Mouse (Mus musculus): ENCODE data around the gene Adcy2.

Gene Adcy2

GRCm38 (mm10) chr13:68826461-68826860, 172.9 kb downstream of the Adcy2 start:
- DNase-seq (ENCODE audit: low read depth): no peak

- DNase-seq (ENCODE audit: low read depth): no peak
These were observed 178.3 kb downstream of the Adcy2 start for GRCm38 (mm10) chr13:68820858-68821579.

DNA sequence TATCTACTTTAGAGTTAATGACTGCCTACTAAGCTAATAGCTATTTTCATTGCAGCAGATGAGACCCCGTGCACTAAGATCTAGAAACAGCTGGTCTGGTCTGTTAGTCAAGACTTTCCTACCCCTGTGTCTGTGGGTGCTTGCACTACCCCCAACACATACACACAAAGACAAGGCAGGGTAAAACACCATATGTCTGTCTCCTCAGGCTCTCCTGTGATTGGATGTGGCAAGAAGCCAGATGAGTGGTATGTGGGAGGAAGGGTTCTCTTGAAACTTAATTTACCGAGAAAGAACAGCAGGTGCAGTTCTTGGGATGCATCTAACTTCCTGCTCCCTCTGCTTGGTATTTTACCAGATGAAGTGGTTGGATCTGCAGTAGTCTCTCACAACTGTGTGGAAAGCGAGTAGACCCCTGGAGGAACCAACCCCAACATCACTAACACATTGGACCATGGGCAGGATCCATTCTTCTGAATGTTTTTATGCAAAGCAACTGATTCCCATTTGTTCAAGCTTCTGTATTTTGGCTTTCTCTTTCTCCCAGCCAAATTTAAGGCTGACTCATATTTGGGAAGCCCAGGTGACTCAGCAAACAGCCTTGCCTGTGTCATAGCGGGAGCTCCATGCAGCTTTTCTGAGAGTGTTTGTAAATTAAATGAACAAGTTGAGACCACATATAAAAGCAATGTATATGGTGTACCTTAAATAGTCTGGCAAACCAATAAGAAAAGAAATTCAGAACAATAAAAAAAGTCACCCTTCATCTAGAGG, 183.4 kb downstream of the Adcy2 start:
- DNase-seq (ENCODE audit: low read depth): no peak

DNA sequence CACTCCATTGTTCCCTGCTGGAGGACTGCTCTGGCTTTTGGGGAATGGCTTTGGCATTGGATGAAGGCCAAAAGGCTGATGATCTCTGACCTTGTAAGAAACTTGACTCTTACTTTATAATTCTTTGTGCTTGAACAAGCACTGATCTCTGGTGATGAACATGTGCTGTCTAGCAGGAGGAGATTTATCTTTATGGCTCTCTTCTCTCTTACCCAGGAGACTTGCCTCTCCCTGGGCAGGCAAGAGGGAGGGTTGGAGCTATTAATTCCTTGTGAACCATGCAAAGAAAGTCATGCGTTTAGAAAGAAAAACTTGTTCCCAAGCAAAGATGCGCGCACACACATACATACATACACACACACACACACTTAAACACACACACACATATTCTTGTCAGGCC, 188.2 kb downstream of the Adcy2 start:
- DNase-seq (ENCODE audit: low read depth): no peak

DNA sequence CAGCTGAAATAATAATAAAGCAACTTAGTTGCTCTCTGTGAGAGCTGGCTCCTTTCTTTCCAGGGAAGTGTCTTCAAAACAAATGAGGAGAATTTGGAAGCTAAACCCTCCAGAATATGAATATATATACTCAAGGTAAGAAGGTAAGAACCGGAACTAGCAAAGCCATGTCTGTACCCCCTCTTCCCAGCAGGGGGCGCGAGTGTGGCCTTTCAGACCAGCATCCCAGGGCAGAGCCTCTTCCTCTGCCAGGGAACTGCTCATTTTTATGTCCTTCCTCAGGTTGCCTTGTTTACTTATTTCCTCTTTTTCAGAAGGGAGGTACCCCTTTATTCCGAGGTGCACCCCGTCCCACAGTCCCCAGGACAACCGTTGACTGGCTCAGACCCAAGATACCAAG, 199.6 kb downstream of the Adcy2 start:
- DNase-seq (ENCODE audit: low read depth): no peak

DNA sequence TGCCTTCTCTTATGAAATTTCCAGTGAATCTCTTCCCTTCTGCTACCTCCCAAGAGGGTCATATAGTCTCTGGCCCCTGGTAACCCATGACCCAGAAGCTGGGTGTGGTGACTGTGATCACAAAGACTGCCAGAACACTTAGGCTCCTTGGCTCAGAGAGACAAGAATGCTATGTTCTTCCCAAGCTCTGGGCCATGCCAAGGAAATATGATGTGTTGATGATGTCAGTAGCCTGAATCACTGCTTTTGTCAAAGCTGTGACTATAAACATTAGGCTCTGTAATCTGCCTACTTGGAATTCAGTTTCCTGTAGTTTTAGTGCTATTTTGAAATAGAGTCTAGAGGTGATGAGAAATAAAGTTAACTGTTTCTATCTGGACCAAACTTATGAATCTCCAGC, 206.1 kb downstream of the Adcy2 start:
- DNase-seq (ENCODE audit: low read depth): no peak

DNA sequence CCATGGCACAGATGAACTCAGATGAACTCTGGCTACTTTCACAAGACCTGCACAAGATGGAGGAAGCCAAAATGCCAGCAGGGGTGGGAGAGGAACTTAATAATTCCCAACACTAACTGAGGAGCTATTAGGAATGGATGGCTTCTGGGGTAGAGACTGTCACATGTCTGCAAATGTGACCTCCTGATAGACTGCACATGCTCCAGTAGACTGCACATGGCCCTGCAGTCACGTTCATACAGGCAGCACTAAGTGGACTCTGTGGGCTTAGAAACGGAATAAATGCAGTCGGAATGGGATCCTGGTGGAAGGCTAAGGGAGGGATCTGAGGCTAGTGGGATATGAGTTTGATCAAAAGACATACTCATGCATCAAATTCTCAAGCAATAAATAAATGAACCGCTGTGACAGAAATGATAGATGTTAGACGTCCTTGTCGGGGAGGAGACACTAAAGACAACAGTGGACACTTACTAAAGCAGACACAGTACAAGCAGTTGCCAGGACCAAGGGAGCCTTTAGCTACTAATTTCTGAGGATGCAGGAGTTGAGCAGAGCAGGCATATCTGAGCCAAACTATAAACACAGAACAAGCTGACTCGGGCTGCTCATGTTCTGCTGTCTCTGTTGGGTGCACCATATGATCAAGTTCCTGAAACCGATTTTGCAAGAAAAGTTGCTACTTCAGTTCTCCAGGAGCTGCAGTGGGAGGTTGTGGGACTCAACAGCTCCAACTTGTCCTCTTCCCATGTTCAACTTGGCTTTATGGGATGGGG, 211.9 kb downstream of the Adcy2 start:
- no peak for DNase-seq (ENCODE audit: low read depth)

GRCm38 (mm10) chr13:68783096-68783495, 216.2 kb downstream of the Adcy2 start:
- no peak for DNase-seq (ENCODE audit: low read depth)

DNA sequence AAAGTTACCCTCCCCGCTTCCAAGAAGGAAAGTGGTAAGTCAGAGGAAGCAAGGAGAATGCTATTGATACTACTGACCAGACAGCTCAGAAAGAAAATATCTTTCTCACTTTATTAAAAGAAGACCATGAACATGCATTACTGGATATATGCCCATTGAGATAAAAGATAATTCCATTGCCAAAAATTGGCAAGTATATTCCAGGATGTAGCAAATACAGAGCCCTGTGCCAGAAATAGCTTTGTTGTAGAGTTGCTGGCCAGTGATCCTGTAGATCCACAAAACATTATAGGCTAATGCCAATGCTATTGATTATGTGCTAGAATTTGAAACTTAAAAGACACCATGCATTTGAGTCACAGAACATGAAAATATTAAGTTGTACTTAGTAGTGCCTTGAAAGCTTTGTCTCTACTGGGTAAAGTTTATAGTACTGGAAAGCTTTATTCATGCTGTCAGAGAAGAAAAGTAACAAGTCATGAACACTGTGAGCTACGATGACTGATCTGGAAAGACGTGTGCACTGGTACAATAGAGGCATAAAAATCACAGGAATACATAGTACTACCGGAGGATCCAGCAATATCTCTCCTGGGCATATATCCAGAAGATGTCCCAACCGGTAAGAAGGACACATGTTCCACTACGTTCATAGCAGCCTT, 221.2 kb downstream of the Adcy2 start:
- no peak for DNase-seq (ENCODE audit: low read depth)

DNA sequence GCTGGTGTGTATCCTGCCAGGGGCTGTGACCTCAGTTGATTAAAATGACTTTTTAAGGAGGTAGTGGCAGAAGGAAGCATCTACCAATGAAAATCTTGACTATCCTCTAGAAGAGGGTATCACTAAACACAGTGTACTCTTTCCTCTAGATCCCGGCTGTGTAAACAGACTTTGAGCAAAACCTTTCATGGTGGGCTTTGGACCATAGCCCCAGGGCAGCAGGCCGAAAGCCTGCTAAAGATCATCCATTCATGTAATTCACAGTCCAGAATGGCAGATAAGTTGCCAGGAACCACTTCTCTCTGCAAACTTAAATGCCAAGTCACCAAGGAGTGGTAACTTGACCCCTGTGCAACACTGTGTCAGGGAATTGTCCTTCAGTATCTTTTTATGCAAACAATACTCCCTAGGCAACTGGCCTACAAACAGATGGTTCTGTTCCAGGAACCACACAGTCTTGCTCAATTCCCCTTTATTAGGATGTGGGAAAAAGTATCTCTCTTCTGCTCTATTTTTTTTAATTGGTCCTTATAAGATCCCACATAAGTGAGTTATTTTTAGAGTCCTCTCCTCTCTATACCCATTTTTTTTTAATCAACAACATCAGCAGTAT, 225.6 kb downstream of the Adcy2 start:
- no peak for DNase-seq (ENCODE audit: low read depth)

DNA sequence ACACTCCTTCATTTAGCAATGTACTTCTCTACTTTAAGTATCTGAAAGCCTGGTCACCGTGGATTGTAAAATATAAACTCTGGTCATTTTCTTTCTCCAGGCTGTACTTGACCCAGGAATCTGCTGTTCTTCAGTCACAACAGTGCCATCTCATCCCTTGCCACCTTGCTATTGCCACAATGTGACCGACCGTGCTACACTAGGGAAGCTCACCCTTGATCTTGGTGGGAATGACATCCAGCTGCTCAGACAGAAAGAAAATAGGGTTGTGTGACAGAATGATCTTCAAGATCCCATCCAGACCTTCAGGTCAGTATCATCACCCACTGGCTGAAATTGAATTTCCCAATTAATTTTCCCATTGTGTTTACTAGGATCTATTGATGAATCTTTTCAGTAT, 230.8 kb downstream of the Adcy2 start:
- no peak for DNase-seq (ENCODE audit: low read depth)

DNA sequence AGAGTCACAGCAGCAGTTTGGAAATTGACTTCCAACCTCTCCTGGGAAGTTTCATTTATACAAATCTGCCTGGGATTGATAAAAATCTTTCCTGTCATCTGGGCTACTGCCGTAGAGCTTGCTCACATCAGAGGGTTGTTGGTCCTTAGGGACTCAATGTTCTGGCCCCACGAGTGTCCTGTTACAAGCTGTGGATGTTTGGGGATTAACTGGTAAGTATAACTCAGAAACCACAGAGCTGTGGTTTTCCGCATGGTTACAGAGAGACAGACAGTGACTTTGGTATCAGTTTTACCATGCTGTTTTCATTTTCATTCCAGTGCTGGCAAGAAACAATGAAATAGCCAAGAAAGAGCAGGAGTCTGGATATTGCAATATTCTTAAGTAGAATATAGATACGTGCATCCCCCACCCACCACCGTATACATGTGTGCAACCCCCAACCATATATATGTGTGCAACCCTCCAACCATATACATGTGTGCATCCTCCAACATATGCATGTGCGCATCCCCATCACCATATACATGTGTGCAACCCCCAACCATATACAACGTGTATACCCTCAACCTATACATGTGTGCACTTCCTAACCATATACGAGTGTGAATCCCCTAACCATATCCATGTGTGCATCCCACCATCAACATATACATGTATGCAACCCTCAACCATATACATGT, 233.3 kb downstream of the Adcy2 start:
- no peak for DNase-seq (ENCODE audit: low read depth)

DNA sequence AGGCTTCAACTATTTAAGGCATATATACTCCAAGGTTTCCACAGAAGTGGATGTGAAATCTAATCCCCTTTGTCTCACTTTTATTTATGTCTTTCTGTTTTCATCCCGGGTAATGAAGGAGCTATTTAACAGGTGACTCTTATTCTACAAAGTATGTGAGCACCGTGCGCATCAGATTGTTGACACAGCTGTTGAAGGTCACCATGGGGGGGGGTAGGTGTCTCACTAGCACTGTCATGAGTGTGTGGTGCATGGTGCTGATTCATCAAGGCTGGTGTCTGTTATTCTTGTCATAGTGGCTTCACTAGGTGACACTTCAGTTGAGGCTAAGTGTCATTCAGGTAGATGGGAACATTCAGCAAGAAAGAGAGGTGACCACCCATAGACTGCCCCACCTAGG, 234.7 kb downstream of the Adcy2 start:
- DNase-seq (ENCODE audit: low read depth): no peak

DNA sequence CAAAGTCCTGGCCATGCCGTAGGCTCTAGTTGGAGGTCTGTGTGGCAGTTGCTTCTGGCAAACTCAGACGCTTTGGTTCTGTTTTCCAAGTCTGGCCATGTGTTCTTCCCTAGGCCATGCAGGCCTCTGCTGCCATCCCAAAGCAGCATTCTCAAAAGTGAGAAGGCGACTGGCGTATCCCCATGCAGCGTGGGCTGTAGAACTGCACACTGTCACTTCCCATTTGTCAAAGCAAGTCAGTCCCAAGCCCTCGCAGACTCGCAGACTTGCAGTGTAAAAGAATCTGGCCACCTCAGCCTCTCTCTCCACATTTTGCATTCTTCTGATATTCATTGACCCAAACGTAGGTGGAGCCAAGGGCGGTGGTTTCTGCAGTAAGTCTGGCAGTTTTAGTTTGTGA, 249.5 kb downstream of the Adcy2 start:
- DNase-seq (ENCODE audit: low read depth): no peak

DNA sequence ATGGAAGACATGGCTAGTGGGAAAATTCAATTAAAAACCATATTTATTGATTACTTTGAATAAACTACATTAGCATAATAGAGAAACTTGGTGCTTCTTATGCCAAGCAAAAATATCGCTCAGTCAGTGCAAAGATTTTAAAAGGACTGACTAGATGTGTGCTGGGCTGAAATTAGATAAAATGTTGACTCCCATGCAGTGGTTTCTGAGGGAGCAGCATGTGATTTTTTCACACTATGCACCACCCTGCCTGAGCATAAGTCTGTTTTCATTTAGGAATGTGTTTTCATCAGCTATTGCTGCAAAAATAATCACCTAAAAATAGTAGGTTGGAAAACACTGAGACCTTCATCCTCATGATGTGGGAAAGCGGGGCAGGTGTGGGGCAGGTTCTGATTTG, 250.0 kb downstream of the Adcy2 start:
- DNase-seq (ENCODE audit: low read depth): no peak

GRCm38 (mm10) chr13:68745426-68745825, 253.9 kb downstream of the Adcy2 start:
- no peak for DNase-seq (ENCODE audit: low read depth)

- DNase-seq (ENCODE audit: low read depth): no peak
These were observed 286.7 kb downstream of the Adcy2 start for GRCm38 (mm10) chr13:68712661-68713060.

GRCm38 (mm10) chr13:68707296-68707747, 292.0 kb downstream of the Adcy2 start:
- no peak for DNase-seq (ENCODE audit: low read depth)

GRCm38 (mm10) chr13:68684919-68685318, 314.4 kb downstream of the Adcy2 start:
- no peak for DNase-seq (ENCODE audit: low read depth)

DNA sequence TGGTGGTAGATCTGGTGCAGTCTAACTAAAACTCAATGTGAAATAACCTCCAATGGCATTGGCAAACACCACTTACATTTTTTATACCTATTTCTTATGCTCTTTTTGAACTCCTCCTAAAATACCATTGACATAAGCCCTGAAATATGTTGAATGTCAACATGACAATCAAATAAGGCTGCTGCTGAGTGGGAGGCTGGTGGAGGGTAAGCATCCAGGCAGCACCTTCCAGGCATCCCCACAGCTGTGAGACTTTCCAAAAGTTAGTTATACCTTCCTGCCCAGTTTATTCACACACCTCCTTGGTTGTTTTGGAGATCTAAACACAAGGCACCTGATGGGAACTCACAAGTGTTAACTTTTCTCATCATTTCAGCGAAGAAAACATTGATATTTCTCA, 318.9 kb downstream of the Adcy2 start:
- DNase-seq (ENCODE audit: low read depth): no peak

DNA sequence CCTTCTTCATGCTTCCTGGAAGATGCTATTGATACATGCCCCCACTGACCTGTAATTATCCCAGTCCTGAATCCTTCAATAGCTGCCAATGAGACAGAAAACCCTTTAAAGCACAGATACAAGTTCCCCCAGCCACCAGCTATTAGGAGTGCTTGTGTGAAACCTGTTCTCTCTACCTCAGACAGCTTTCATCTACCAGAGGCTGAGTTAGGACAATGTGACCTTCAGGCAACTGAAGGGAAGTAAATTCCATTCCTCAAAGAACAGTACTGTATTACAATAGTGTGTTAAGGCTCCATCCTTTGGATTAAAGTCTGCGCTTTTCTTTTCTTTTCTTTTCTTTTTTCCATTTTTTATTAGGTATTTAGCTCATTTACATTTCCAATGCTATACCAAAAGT, 356.6 kb downstream of the Adcy2 start:
- no peak for DNase-seq (ENCODE audit: low read depth)
